Mouse (Mus musculus) liver, adult 2 months (tissue): ENCODE results near the gene Sphk2. TPM values are rescaled to one million over a fixed set of nuclear protein-coding genes. Genes with fewer than 3 reads are reported as not detected.

Experiments used
- DNase-seq: peaks from one replicate; pipeline ENCODE4 v3.0.0-alpha.2; 2011; ENCODE audit warnings: low read depth, low spot score; ENCODE audit errors: extremely low read depth
- H3K27ac ChIP-seq: fragments of 200-500 bp; replicated peaks from 2 replicates; pipeline ENCODE4 v1.5.1; 2012; ENCODE audit warnings: low read depth, mild to moderate bottlenecking, control low read depth, inconsistent platforms, low read length; ENCODE audit not compliant: insufficient read depth
- H3K27me3 ChIP-seq: fragments of 200-500 bp; 2 replicates; pipeline ENCODE4 v1.6.1; 2012; ENCODE audit warnings: mild to moderate bottlenecking, moderate library complexity, low read length, inconsistent platforms; ENCODE audit not compliant: control insufficient read depth, insufficient read depth
- H3K36me3 ChIP-seq: fragments of 200-500 bp; 2 replicates; pipeline ENCODE4 v1.6.1; 2012; ENCODE audit warnings: low read length, inconsistent platforms; ENCODE audit not compliant: control insufficient read depth, insufficient read depth
- H3K4me1 ChIP-seq: fragments of 200-500 bp; 2 replicates; pipeline ENCODE4 v1.6.1; 2011; ENCODE audit warnings: low read length; ENCODE audit not compliant: control insufficient read depth, insufficient read depth
- H3K4me3 ChIP-seq: fragments of 200-500 bp; 2 replicates; pipeline ENCODE4 v1.5.1; 2011; ENCODE audit warnings: low read depth, mild to moderate bottlenecking, control low read depth, low read length, moderate library complexity; ENCODE audit not compliant: insufficient read depth
- H3K79me2 ChIP-seq: fragments of 200-500 bp; 2 replicates; pipeline ENCODE4 v1.6.1; 2012; ENCODE audit warnings: inconsistent platforms, mild to moderate bottlenecking, low read length, moderate library complexity; ENCODE audit not compliant: control insufficient read depth, insufficient read depth
- H3K9ac ChIP-seq: fragments of 200-500 bp; 2 replicates; pipeline ENCODE4 v1.6.1; 2012; ENCODE audit warnings: low read depth, mild to moderate bottlenecking, control low read depth, inconsistent platforms, low read length
- CTCF ChIP-seq: fragments of 200-500 bp; IDR thresholded peaks from 2 replicates; pipeline ENCODE4 v1.5.1; 2011; ENCODE audit warnings: low read depth, low read length, control low read depth
- POLR2A ChIP-seq: fragments of 200-500 bp; IDR thresholded peaks from 2 replicates; pipeline ENCODE4 v1.6.1; 2011; ENCODE audit warnings: low read length, control low read depth; ENCODE audit not compliant: insufficient read depth; ENCODE audit errors: extremely low read depth
- WGBS: fragments of 180-500 bp; shearing (Covaris S2); methylation state at CpG from one replicate; pipeline ENCODE4 v1.1.7; 2018; 5-methylcytosine and 5-hydroxymethylcytosine counted together
- polyA plus RNA-seq: library from polyadenylated mRNA; depleted of rRNA; stranded (reverse); fragments of >200 nt; gene quantifications from 2 replicates; pipeline ENCODE4 v1.2.3, GENCODE M21; 2012
- total RNA-seq: library from RNA; depleted of rRNA; stranded (reverse); fragments of >200 nt; gene quantifications from 2 replicates; pipeline ENCODE4 v1.2.3, GENCODE M21; 2014

Sphk2 gene
- total and polyA plus RNA-seq, 2 experiments = 13.4 to 80.1 TPM

DNA sequence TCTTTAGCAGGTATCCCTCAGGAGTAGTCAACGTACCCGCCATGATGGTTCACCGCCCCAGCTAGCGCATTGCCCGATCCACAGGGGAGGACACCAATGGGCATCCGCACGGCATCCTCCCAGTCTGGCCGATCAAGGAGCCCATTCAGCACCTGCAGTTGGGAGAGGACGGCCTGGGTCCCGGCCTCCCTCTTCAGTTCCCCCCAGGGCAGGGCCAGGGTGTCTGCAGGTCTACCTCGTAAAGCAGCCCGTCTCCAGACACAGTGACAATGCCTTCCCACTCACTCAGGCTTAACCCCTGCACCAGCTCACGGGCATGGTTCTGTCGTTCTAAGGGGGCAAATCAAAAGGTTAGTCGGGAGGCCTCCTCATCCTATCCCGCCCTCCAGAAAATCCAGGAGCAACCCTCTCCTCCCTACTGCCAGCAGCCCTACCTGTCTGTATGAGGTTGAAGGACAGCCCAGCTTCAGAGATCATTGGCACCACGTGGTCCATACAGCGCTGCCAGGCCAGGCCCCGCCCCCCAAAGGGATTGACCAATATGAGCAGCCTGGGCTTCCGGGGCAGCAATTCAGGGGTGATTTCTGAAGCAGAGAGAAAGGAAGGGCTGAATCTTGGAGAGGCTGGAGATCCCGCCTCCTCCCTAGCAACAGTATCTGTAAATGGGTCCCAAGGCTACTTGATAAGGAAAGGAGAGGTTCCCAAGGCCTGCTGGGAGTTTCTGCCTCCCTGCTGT is 5.6 kb downstream of the Sphk2 start:
- no peaks in the 10 kb centered on the region; the same call in 1 of the 2 replicates for H3K79me2 ChIP-seq
- peaks cover 11% of the 10 kb centered on the region for H3K36me3 ChIP-seq
- H3K27me3 ChIP-seq = no peaks in the 10 kb centered on the region
- peaks cover 43% of the 10 kb centered on the region for H3K4me1 ChIP-seq
- H3K4me3 ChIP-seq = peak overlapping the region; percentile 31; the same call in 1 of the 2 replicates
- peak overlapping the region; percentile 59 for H3K9ac ChIP-seq
- 57% methylated on average over 21 of the region's 21 CpGs for WGBS
- peak overlapping the region; percentile 97 for H3K27ac ChIP-seq
- DNase-seq = peak; percentile 95
- TF ChIP-seq POLR2A (peak; percentile 59; the same call in 1 of the 2 replicates), CTCF (no peak)

- H3K4me3 ChIP-seq = peak overlapping the region; percentile 31; the same call in 1 of the 2 replicates
- no peaks in the 10 kb centered on the region; the same call in 1 of the 2 replicates for H3K79me2 ChIP-seq
- no peaks in the 10 kb centered on the region for H3K27me3 ChIP-seq
- WGBS = 40% methylated on average over 24 of the region's 24 CpGs
- H3K9ac ChIP-seq = peak overlapping the region; percentile 59
- peaks cover 11% of the 10 kb centered on the region for H3K36me3 ChIP-seq
- peak overlapping the region; percentile 97 for H3K27ac ChIP-seq
- DNase-seq = peak; percentile 42
- peaks cover 40% of the 10 kb centered on the region for H3K4me1 ChIP-seq
- TF ChIP-seq CTCF (no peak), POLR2A (no peak)
Observed at GRCm38 (mm10) chr7:45711316-45712021, 6.3 kb downstream of the Sphk2 start.

DNA sequence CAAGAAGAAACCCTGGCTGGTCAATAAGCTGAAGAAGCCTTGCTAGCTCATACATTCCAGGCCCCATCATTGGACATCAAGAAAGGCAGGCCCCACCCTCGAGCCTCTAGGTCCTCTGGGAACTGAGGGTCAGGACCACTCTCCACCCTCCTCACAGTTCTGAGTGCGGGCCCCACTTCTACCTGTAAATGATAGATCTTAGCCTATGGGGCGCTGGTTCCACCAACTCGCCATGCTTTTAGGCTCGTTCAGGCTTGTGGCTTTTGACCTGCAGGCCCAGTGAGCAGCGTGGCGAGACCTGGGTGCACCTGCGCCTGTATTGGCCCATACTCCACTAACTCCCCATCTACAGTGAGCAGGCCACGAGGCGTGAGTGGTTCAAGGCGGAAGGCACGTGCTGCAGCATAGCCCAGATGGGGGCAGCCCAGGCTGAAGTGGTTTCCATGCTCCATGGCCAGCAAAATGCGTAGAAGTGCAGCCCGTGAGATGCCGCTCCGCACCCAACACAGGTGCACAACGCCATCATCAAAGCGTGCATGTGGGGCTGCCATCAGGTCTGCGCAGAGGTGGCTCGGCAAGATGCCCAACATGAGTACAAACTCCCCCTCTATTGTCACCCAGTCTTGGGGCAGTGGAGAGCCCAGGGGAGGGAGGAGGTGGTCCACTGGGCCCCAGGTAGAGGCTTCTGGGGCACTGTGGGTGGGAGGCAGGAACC is 7.2 kb downstream of the Sphk2 start:
- H3K4me1 ChIP-seq = peaks cover 34% of the 10 kb centered on the region
- peaks cover 11% of the 10 kb centered on the region for H3K36me3 ChIP-seq

GRCm38 (mm10) chr7:45709677-45710355 is 8.0 kb downstream of the Sphk2 start:
- WGBS = 51% methylated on average over 14 of the region's 14 CpGs
- H3K4me3 ChIP-seq = no peak overlapping the region
- H3K27me3 ChIP-seq = no peaks in the 10 kb centered on the region
- H3K4me1 ChIP-seq = peaks cover 32% of the 10 kb centered on the region
- TF ChIP-seq POLR2A (peak; percentile 17; the same call in 1 of the 2 replicates), CTCF (no peak)
- H3K36me3 ChIP-seq = peaks cover 11% of the 10 kb centered on the region
- DNase-seq = peak; percentile 53
- H3K27ac ChIP-seq = peak overlapping the region; percentile 1
- no peaks in the 10 kb centered on the region; the same call in 1 of the 2 replicates for H3K79me2 ChIP-seq
- H3K9ac ChIP-seq = 0 out of 2 replicates have a peak overlapping the region, but pooled peaks have one; percentile 0

More for the DNA sequence above, 7.2 kb downstream of the Sphk2 start:
- no peaks in the 10 kb centered on the region; the same call in 1 of the 2 replicates for H3K79me2 ChIP-seq
- no peak overlapping the region for H3K4me3 ChIP-seq
- 44% methylated on average over 20 of the region's 20 CpGs for WGBS
- peak; percentile 61 for DNase-seq
- TF ChIP-seq CTCF = peak; percentile 13; the same call in 1 of the 2 replicates
- peak; percentile 25; the same call in 1 of the 2 replicates for TF ChIP-seq POLR2A
- peak overlapping the region; percentile 16; the same call in 1 of the 2 replicates for H3K27ac ChIP-seq
- H3K27me3 ChIP-seq = no peaks in the 10 kb centered on the region
- peak overlapping the region; percentile 0; the same call in 1 of the 2 replicates for H3K9ac ChIP-seq

GRCm38 (mm10) chr7:45709036-45709435 is 8.8 kb downstream of the Sphk2 start:
- peaks cover 32% of the 10 kb centered on the region for H3K4me1 ChIP-seq
- WGBS = 40% methylated on average over 6 of the region's 6 CpGs
- H3K36me3 ChIP-seq = peaks cover 11% of the 10 kb centered on the region
- H3K79me2 ChIP-seq = no peaks in the 10 kb centered on the region; the same call in 1 of the 2 replicates
- no peak overlapping the region for H3K4me3 ChIP-seq
- H3K9ac ChIP-seq = no peak overlapping the region
- TF ChIP-seq POLR2A (no peak), CTCF (no peak)
- H3K27ac ChIP-seq = peak overlapping the region; percentile 78
- no peaks in the 10 kb centered on the region for H3K27me3 ChIP-seq
- peak; percentile 59 for DNase-seq
